Mouse (Mus musculus): ENCODE measurements around the gene Rab11fip2. TPM values are rescaled to one million over a fixed set of nuclear protein-coding genes. Genes with fewer than 3 reads are reported as not detected.

The Rab11fip2 gene
- polyA plus RNA-seq, 1 experiment from 2014 or later = 13.1 TPM

DNA sequence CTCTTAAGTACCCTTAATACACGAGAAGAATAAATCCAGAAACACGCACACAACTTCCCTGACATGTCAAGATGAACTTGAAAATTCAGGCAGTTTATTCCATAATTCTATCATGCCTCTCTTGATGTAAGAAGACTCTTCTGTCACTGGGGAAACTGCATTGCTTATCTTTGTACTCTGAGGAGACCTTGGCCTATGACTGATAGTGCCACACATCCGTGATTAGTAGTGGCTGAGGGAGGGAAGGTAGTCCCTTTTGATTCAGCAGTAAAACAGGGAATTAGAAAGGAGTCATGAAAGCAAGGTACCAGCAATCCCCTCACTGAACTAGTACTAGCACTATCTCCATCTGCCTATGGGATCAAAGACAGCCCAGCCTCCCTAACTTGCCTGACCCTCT, 22.6 kb downstream of the Rab11fip2 start:
- no peaks in the 10 kb centered on the region for H3K27me3 ChIP-seq (ENCODE audit: control insufficient read depth, insufficient read depth, low read length)
- 81% methylated on average over 3 of the region's 3 CpGs for WGBS
- H3K4me2 ChIP-seq (replicated peaks) = no peak overlapping the region
- ATAC-seq (ENCODE audit: low FRiP score) = no peak
- H3K4me1 ChIP-seq (replicated peaks; ENCODE audit: control insufficient read depth, insufficient read depth, low read length) = 0 out of 2 replicates have a peak, but pooled peaks cover 5% of the 10 kb centered on the region
- H3K4me3 ChIP-seq (replicated peaks; ENCODE audit: low read length) = no peak overlapping the region
- H3K9me3 ChIP-seq (ENCODE audit: control insufficient read depth, low read length) = no peaks in the 10 kb centered on the region
- DNase-seq (ENCODE audit: low spot score) = no peak
- H3K36me3 ChIP-seq (replicated peaks; ENCODE audit: control insufficient read depth, insufficient read depth) = no peaks in the 10 kb centered on the region
- H3K9ac ChIP-seq = no peak overlapping the region
- no peak overlapping the region for H3K27ac ChIP-seq

DNA sequence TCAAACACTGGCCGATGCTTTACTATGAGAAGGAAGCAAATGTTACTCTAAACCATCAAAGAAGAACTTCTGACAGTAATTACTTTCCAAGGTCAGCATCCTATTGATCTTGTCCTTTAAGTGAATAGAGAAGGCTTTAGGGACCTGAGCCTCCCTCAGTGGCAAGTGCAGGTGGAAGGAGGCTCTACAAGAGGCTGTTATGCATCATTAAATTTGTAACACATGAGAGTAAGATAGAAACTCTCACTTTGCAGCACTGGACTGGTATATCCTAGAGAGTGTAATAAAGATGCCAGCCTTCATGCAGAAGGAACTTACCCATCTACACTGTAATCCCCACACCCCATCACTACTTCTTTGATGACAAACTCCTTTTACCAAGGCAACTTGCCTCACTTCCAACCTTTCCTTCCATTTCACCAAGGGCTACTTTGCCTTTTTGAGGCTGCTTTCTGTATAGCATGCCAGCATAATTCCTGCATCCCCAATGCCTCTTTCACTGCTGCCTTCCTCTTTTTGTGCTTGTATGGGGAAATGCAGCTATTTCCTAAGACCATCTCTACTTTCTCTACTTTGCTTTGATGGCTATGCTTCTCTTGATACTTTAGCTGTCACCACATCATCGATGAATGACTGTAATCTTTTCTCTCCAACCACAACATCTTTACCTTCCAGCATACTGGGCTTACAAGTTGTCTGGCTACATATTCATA, 25.4 kb downstream of the Rab11fip2 start:
- WGBS = 82% methylated on average over 2 of the region's 2 CpGs
- no peak for ATAC-seq (ENCODE audit: low FRiP score)
- no peaks in the 10 kb centered on the region for H3K9me3 ChIP-seq (ENCODE audit: control insufficient read depth, low read length)

DNA sequence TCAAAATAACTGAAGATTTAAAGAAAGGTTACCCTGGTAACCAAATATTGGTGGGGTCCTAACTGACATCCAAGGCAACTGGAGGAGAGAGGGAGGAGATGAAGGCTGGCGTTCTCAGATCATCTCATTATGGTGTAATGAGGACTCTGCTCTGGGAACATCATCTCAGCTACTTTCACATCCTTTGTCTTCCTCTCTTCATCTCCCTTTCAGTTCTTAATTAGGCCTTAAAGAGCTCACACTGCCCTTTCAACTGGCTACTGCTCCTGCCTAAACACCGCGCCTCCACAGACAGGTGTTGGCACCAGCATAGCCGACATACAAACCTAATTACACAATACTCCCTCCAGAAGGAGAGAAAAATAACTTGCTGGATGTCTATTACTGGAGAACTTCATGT, 31.9 kb downstream of the Rab11fip2 start:
- ATAC-seq (ENCODE audit: low FRiP score) (no peak), DNase-seq (ENCODE audit: low spot score) (no peak)
- Histone ChIP-seq H3K27me3 (ENCODE audit: control insufficient read depth, insufficient read depth, low read length) (no peaks in the 10 kb centered on the region), H3K27ac (no peak overlapping the region), H3K9me3 (ENCODE audit: control insufficient read depth, low read length) (no peaks in the 10 kb centered on the region), H3K4me1 (replicated peaks; ENCODE audit: control insufficient read depth, insufficient read depth, low read length) (no peaks in the 10 kb centered on the region), H3K36me3 (replicated peaks; ENCODE audit: control insufficient read depth, insufficient read depth) (peaks cover 16% of the 10 kb centered on the region), H3K9ac (no peak overlapping the region), H3K4me3 (replicated peaks; ENCODE audit: low read length) (no peak overlapping the region), H3K4me2 (replicated peaks) (no peak overlapping the region)
- WGBS = 58% methylated on average over 4 of the region's 4 CpGs

More for the DNA sequence above, 25.4 kb downstream of the Rab11fip2 start:
- DNase-seq (ENCODE audit: low spot score) = no peak
- Histone ChIP-seq H3K27me3 (ENCODE audit: control insufficient read depth, insufficient read depth, low read length) (no peaks in the 10 kb centered on the region), H3K4me2 (replicated peaks) (no peak overlapping the region), H3K36me3 (replicated peaks; ENCODE audit: control insufficient read depth, insufficient read depth) (0 out of 2 replicates have a peak, but pooled peaks cover 2% of the 10 kb centered on the region), H3K9ac (no peak overlapping the region), H3K4me3 (replicated peaks; ENCODE audit: low read length) (no peak overlapping the region), H3K4me1 (replicated peaks; ENCODE audit: control insufficient read depth, insufficient read depth, low read length) (0 out of 2 replicates have a peak, but pooled peaks cover 5% of the 10 kb centered on the region), H3K27ac (no peak overlapping the region)

- no peak overlapping the region for H3K9ac ChIP-seq
- H3K36me3 ChIP-seq (replicated peaks; ENCODE audit: control insufficient read depth, insufficient read depth) = peaks cover 27% of the 10 kb centered on the region
- no peak overlapping the region for H3K27ac ChIP-seq
- H3K27me3 ChIP-seq (ENCODE audit: control insufficient read depth, insufficient read depth, low read length) = no peaks in the 10 kb centered on the region
- H3K9me3 ChIP-seq (ENCODE audit: control insufficient read depth, low read length) = no peaks in the 10 kb centered on the region
- no peak overlapping the region for H3K4me3 ChIP-seq (replicated peaks; ENCODE audit: low read length)
- no peak for DNase-seq (ENCODE audit: low spot score)
- H3K4me1 ChIP-seq (replicated peaks; ENCODE audit: control insufficient read depth, insufficient read depth, low read length) = no peaks in the 10 kb centered on the region
- no peak for ATAC-seq (ENCODE audit: low FRiP score)
- no peak overlapping the region for H3K4me2 ChIP-seq (replicated peaks)
- 63% methylated on average over 1 of the region's 1 CpGs for WGBS
Observed at GRCm38 (mm10) chr19:59905296-59906081, 38.0 kb downstream of the Rab11fip2 start.

DNA sequence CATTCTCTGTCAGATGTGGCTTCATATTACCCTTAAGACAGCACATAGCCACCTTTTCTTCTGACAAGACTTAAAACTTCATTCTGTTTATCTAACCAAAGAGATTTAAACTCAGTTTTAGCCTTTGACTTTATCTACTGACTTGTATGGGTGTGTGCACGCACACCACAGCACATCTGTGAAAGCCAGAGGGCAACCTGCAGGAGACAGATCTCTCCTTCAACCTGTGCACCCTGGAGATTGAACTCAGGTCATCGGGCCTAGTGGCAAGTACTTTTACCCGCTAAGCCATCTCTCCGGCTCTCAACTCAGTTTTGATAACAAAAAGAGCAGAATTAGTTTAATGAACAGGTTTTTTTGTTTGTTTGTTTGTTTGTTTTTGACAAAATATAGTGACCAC, 43.5 kb downstream of the Rab11fip2 start:
- H3K9ac ChIP-seq = no peak overlapping the region
- H3K27ac ChIP-seq = no peak overlapping the region
- ATAC-seq (ENCODE audit: low FRiP score) (no peak), DNase-seq (ENCODE audit: low spot score) (no peak)
- H3K27me3 ChIP-seq (ENCODE audit: control insufficient read depth, insufficient read depth, low read length) = no peaks in the 10 kb centered on the region
- no peak overlapping the region for H3K4me2 ChIP-seq (replicated peaks)
- 94% methylated on average over 4 of the region's 4 CpGs for WGBS
- H3K4me1 ChIP-seq (replicated peaks; ENCODE audit: control insufficient read depth, insufficient read depth, low read length) = no peaks in the 10 kb centered on the region
- H3K4me3 ChIP-seq (replicated peaks; ENCODE audit: low read length) = no peak overlapping the region
- peaks cover 13% of the 10 kb centered on the region for H3K36me3 ChIP-seq (replicated peaks; ENCODE audit: control insufficient read depth, insufficient read depth)
- no peaks in the 10 kb centered on the region for H3K9me3 ChIP-seq (ENCODE audit: control insufficient read depth, low read length)

DNA sequence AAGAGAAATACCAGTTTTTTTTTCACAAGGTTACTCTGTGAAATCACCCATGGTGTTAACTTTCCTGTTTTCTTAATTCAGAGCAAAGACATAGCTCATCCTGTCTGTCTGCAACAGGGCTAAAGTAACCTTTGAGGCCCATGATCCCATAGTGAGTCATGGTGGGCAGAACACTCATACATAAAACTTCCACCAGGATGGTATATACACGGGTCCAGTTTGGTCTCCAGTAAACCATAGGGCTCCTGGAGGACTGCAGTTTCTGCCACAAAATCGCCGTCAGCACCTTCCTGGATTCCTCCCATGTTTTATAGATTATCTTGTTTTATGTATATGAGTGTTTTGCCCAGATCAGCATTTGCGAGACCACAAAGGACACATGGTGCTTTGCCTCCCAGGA, 45.2 kb downstream of the Rab11fip2 start:
- Histone ChIP-seq H3K4me1 (replicated peaks; ENCODE audit: control insufficient read depth, insufficient read depth, low read length) (no peaks in the 10 kb centered on the region), H3K4me3 (replicated peaks; ENCODE audit: low read length) (no peak overlapping the region), H3K36me3 (replicated peaks; ENCODE audit: control insufficient read depth, insufficient read depth) (peaks cover 7% of the 10 kb centered on the region), H3K27me3 (ENCODE audit: control insufficient read depth, insufficient read depth, low read length) (no peaks in the 10 kb centered on the region), H3K9ac (no peak overlapping the region), H3K4me2 (replicated peaks) (no peak overlapping the region), H3K27ac (no peak overlapping the region), H3K9me3 (ENCODE audit: control insufficient read depth, low read length) (no peaks in the 10 kb centered on the region)
- DNase-seq (ENCODE audit: low spot score) = no peak
- 89% methylated on average over 4 of the region's 4 CpGs for WGBS
- ATAC-seq (ENCODE audit: low FRiP score) = no peak

- Histone ChIP-seq H3K27ac (no peak overlapping the region), H3K27me3 (ENCODE audit: control insufficient read depth, insufficient read depth, low read length) (no peaks in the 10 kb centered on the region), H3K36me3 (replicated peaks; ENCODE audit: control insufficient read depth, insufficient read depth) (no peaks in the 10 kb centered on the region), H3K4me2 (replicated peaks) (no peak overlapping the region), H3K9ac (no peak overlapping the region), H3K9me3 (ENCODE audit: control insufficient read depth, low read length) (no peaks in the 10 kb centered on the region), H3K4me3 (replicated peaks; ENCODE audit: low read length) (no peak overlapping the region), H3K4me1 (replicated peaks; ENCODE audit: control insufficient read depth, insufficient read depth, low read length) (no peaks in the 10 kb centered on the region)
- WGBS = 78% methylated on average over 4 of the region's 4 CpGs
- ATAC-seq (ENCODE audit: low FRiP score) (no peak), DNase-seq (ENCODE audit: low spot score) (no peak)
Observed at GRCm38 (mm10) chr19:59889383-59889782, 54.1 kb downstream of the Rab11fip2 start.

DNA sequence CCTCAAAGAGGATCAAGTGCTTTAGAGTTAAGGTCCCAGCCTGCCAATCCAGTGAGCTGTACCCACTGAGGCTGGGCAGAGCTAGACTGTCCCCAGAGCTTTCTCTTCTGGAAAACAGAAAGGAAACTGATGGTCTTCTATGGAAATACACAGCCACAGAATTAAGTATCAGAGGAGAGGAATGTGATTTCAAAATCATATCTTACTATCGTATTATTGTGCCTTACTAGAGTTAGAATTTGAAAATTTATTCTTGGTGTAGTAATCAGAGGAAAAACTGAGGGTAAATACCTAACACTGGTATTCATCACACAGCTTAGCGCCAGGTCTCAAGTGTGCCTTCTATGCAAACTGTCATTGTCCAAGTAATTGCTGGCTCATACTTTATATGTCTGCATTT, 54.6 kb downstream of the Rab11fip2 start:
- ATAC-seq (ENCODE audit: low FRiP score) (no peak), DNase-seq (ENCODE audit: low spot score) (no peak)
- H3K36me3 ChIP-seq (replicated peaks; ENCODE audit: control insufficient read depth, insufficient read depth) = no peaks in the 10 kb centered on the region
- H3K4me3 ChIP-seq (replicated peaks; ENCODE audit: low read length) = no peak overlapping the region
- no peak overlapping the region for H3K9ac ChIP-seq
- no peaks in the 10 kb centered on the region for H3K9me3 ChIP-seq (ENCODE audit: control insufficient read depth, low read length)
- 96% methylated on average over 2 of the region's 2 CpGs for WGBS
- H3K27ac ChIP-seq = no peak overlapping the region
- H3K4me1 ChIP-seq (replicated peaks; ENCODE audit: control insufficient read depth, insufficient read depth, low read length) = no peaks in the 10 kb centered on the region
- no peaks in the 10 kb centered on the region for H3K27me3 ChIP-seq (ENCODE audit: control insufficient read depth, insufficient read depth, low read length)
- H3K4me2 ChIP-seq (replicated peaks) = no peak overlapping the region

GRCm38 (mm10) chr19:59887866-59888265, 55.6 kb downstream of the Rab11fip2 start:
- H3K9me3 ChIP-seq (ENCODE audit: control insufficient read depth, low read length) = no peaks in the 10 kb centered on the region
- H3K9ac ChIP-seq = no peak overlapping the region
- H3K4me1 ChIP-seq (replicated peaks; ENCODE audit: control insufficient read depth, insufficient read depth, low read length) = no peaks in the 10 kb centered on the region
- H3K4me3 ChIP-seq (replicated peaks; ENCODE audit: low read length) = no peak overlapping the region
- DNase-seq (ENCODE audit: low spot score) (no peak), ATAC-seq (ENCODE audit: low FRiP score) (no peak)
- no peaks in the 10 kb centered on the region for H3K27me3 ChIP-seq (ENCODE audit: control insufficient read depth, insufficient read depth, low read length)
- 81% methylated on average over 2 of the region's 2 CpGs for WGBS
- no peak overlapping the region for H3K4me2 ChIP-seq (replicated peaks)
- no peaks in the 10 kb centered on the region for H3K36me3 ChIP-seq (replicated peaks; ENCODE audit: control insufficient read depth, insufficient read depth)
- no peak overlapping the region for H3K27ac ChIP-seq
